In genomic region chr2:113440326-113441197, GRCm38 (mm10) we compare ENCODE assay signal across 8 mouse cellular contexts.
DNase-seq lines count a peak whose midpoint lies in the region; ATAC-seq and TF ChIP-seq lines count a peak whose summit lies in the region.

No protein-coding gene starts in this region.

- H3K27me3 ChIP-seq in C2C12 (ENCODE audit: control insufficient read depth, insufficient read depth, insufficient read length) = no peaks in the 10 kb centered on the region
- no peaks in the 10 kb centered on the region for H3K27me3 ChIP-seq in forebrain, postnatal 0 days (ENCODE audit: insufficient read depth, low read length)
- no peaks in the 10 kb centered on the region for H3K27me3 ChIP-seq in hindbrain, embryonic 14.5 days (ENCODE audit: control insufficient read depth, insufficient read depth, low read length)
- peaks cover 3% of the 10 kb centered on the region; the same call in 1 of the 2 replicates for H3K27me3 ChIP-seq in midbrain, embryonic 16.5 days (ENCODE audit: control insufficient read depth, insufficient read depth, low read depth, low read length)

- peak; percentile 20; the same call in 1 of the 2 replicates for ATAC-seq in forebrain, postnatal 0 days
- no peak; the same call in 1 of the 2 replicates for ATAC-seq in hindbrain, embryonic 14.5 days (ENCODE audit: low FRiP score)
- no peak for ATAC-seq in midbrain, embryonic 16.5 days

- H3K79me3 ChIP-seq in C2C12 (ENCODE audit: low read depth) = peaks cover 28% of the 10 kb centered on the region

- no peaks in the 10 kb centered on the region for H3K4me1 ChIP-seq in forebrain, postnatal 0 days (ENCODE audit: insufficient read depth)
- no peaks in the 10 kb centered on the region for H3K4me1 ChIP-seq in hindbrain, embryonic 14.5 days (replicated peaks; ENCODE audit: control insufficient read depth, insufficient read depth, low read length)
- H3K4me1 ChIP-seq in midbrain, embryonic 16.5 days (ENCODE audit: control insufficient read depth, insufficient read depth, low read length) = no peaks in the 10 kb centered on the region

- no peak overlapping the region for H3K27ac ChIP-seq in forebrain, postnatal 0 days (ENCODE audit: low read depth, low read length)
- no peak overlapping the region for H3K27ac ChIP-seq in hindbrain, embryonic 14.5 days
- no peak overlapping the region for H3K27ac ChIP-seq in midbrain, embryonic 16.5 days (ENCODE audit: low read length)

- peak overlapping the region; percentile 27 for H3K4me3 ChIP-seq in C2C12 (ENCODE audit: insufficient read depth, poor library complexity, severe bottlenecking)
- no peak overlapping the region for H3K4me3 ChIP-seq in forebrain, postnatal 0 days (ENCODE audit: low read depth, low read length)
- H3K4me3 ChIP-seq in hindbrain, embryonic 14.5 days (replicated peaks; ENCODE audit: low read length) = 0 out of 2 replicates have a peak overlapping the region, but pooled peaks have one; percentile 4
- H3K4me3 ChIP-seq in midbrain, embryonic 16.5 days (ENCODE audit: low read depth, low read length) = no peak overlapping the region; the same call in 1 of the 2 replicates

- peaks cover 44% of the 10 kb centered on the region for H3K79me2 ChIP-seq in C2C12 (ENCODE audit: control insufficient read depth, insufficient read depth)

- no peak overlapping the region for H3K9ac ChIP-seq in forebrain, postnatal 0 days
- H3K9ac ChIP-seq in hindbrain, embryonic 14.5 days = no peak overlapping the region
- no peak overlapping the region for H3K9ac ChIP-seq in midbrain, embryonic 16.5 days (ENCODE audit: low read depth, low read length)

- H3K4me2 ChIP-seq in forebrain, postnatal 0 days (ENCODE audit: low read depth) = peak overlapping the region; percentile 34
- H3K4me2 ChIP-seq in hindbrain, embryonic 14.5 days (replicated peaks) = peak overlapping the region; percentile 39
- peak overlapping the region; percentile 42 for H3K4me2 ChIP-seq in midbrain, embryonic 16.5 days (ENCODE audit: low read length)

- H3K9me3 ChIP-seq in forebrain, postnatal 0 days (ENCODE audit: low read length) = no peaks in the 10 kb centered on the region
- no peaks in the 10 kb centered on the region for H3K9me3 ChIP-seq in hindbrain, embryonic 14.5 days (ENCODE audit: control insufficient read depth, low read length)
- H3K9me3 ChIP-seq in midbrain, embryonic 16.5 days (replicated peaks; ENCODE audit: control insufficient read depth, low read length, poor library complexity, severe bottlenecking) = no peaks in the 10 kb centered on the region

- 20% methylated on average over 22 of the region's 22 CpGs for WGBS in forebrain, postnatal 0 days
- WGBS in hindbrain, embryonic 14.5 days = 22% methylated on average over 22 of the region's 22 CpGs
- 22% methylated on average over 22 of the region's 22 CpGs for WGBS in midbrain, embryonic 16.5 days

- H3K36me3 ChIP-seq in C2C12 (ENCODE audit: control insufficient read depth, insufficient read depth) = peaks cover 17% of the 10 kb centered on the region
- no peaks in the 10 kb centered on the region for H3K36me3 ChIP-seq in forebrain, postnatal 0 days (ENCODE audit: insufficient read depth)
- no peaks in the 10 kb centered on the region for H3K36me3 ChIP-seq in hindbrain, embryonic 14.5 days (replicated peaks; ENCODE audit: control insufficient read depth, insufficient read depth)
- H3K36me3 ChIP-seq in midbrain, embryonic 16.5 days (ENCODE audit: control insufficient read depth, insufficient read depth, low read length) = no peaks in the 10 kb centered on the region

- peak overlapping the region; percentile 83 for H3ac ChIP-seq in C2C12 (ENCODE audit: control insufficient read depth, insufficient read length, low read depth)

- DNase-seq in adrenal gland, postnatal 14 days = peak; percentile 54
- DNase-seq in forebrain, postnatal 0 days = no peak
- DNase-seq in hindbrain, embryonic 14.5 days (ENCODE audit: low spot score) = no peak
- peak; percentile 28 for DNase-seq in liver
- DNase-seq in urinary bladder, postnatal 25 days (ENCODE audit: low spot score) = peak; percentile 34
- no peak for DNase-seq in thymus, postnatal 10 days (ENCODE audit: low spot score in 2 of 2)

- no peak for TF ChIP-seq CTCF in C2C12 (IDR thresholded peaks at IDR 0.05; ENCODE audit: control insufficient read depth, insufficient read depth, insufficient read length)
- no peak for TF ChIP-seq CTCF in forebrain, postnatal 0 days (IDR thresholded peaks at IDR 0.05; ENCODE audit: low read depth)

TF ChIP-seq in C2C12, 6 proteins besides CTCF, POLR2A, EP300 and RAD21:
- TF ChIP-seq MYOD1 (IDR thresholded peaks at IDR 0.05; ENCODE audit: control insufficient read depth, insufficient read length, low read depth) (no peak), MAX (IDR thresholded peaks at IDR 0.05) (peak; percentile 18), USF1 (IDR thresholded peaks at IDR 0.05; ENCODE audit: low read depth) (no peak)

Comparison
In these comparisons a context has a peak if more than half of its experiments do, and no peak if none do; other contexts are left out.
1. H3K4me3 ChIP-seq: peak in C2C12 (single experiment) and hindbrain, embryonic 14.5 days (single experiment); none in forebrain, postnatal 0 days (single experiment) and midbrain, embryonic 16.5 days (single experiment).
2. DNase-seq: peak in adrenal gland, postnatal 14 days (single experiment), liver (single experiment) and urinary bladder, postnatal 25 days (single experiment); none in forebrain, postnatal 0 days (single experiment), hindbrain, embryonic 14.5 days (single experiment) and thymus, postnatal 10 days (0 of 2).
3. Peak in every context shown above with its lines, with median percentiles within 50 percentile points of each other: H3K4me2 ChIP-seq.